Mouse (Mus musculus) bone marrow macrophage, adult 2 months (primary cell): ENCODE data around the gene Slc22a21.

Source experiments
- CTCF ChIP-seq: IDR thresholded peaks from 2 replicates; pipeline ENCODE4 v1.5.1; 2012; ENCODE audit warnings: low read depth, mild to moderate bottlenecking, low read length, moderate library complexity
- POLR2A ChIP-seq: IDR thresholded peaks from 2 replicates; pipeline ENCODE4 v1.6.1; 2012; ENCODE audit warnings: mild to moderate bottlenecking, low read depth, low read length, borderline replicate concordance

GRCm38 (mm10) chr11:54028044-54028951 lies 48.2 kb upstream of the Slc22a21 start, which contains the start of gene Slc22a4:
- no peak for TF ChIP-seq CTCF
- no peak for TF ChIP-seq POLR2A
